Mouse (Mus musculus) liver, adult 2 months (tissue): ENCODE results near the gene Ankrd39. TPM values are rescaled to one million over a fixed set of nuclear protein-coding genes. Genes with fewer than 3 reads are reported as not detected.

ENCODE experiments used
- DNase-seq: peaks from one replicate; pipeline ENCODE4 v3.0.0-alpha.2; 2011; ENCODE audit warnings: low read depth, low spot score; ENCODE audit errors: extremely low read depth
- H3K27ac ChIP-seq: fragments of 200-500 bp; replicated peaks from 2 replicates; pipeline ENCODE4 v1.5.1; 2012; ENCODE audit warnings: low read depth, mild to moderate bottlenecking, control low read depth, inconsistent platforms, low read length; ENCODE audit not compliant: insufficient read depth
- H3K27me3 ChIP-seq: fragments of 200-500 bp; 2 replicates; pipeline ENCODE4 v1.6.1; 2012; ENCODE audit warnings: mild to moderate bottlenecking, moderate library complexity, low read length, inconsistent platforms; ENCODE audit not compliant: control insufficient read depth, insufficient read depth
- H3K36me3 ChIP-seq: fragments of 200-500 bp; 2 replicates; pipeline ENCODE4 v1.6.1; 2012; ENCODE audit warnings: low read length, inconsistent platforms; ENCODE audit not compliant: control insufficient read depth, insufficient read depth
- H3K4me1 ChIP-seq: fragments of 200-500 bp; 2 replicates; pipeline ENCODE4 v1.6.1; 2011; ENCODE audit warnings: low read length; ENCODE audit not compliant: control insufficient read depth, insufficient read depth
- H3K4me3 ChIP-seq: fragments of 200-500 bp; 2 replicates; pipeline ENCODE4 v1.5.1; 2011; ENCODE audit warnings: low read depth, mild to moderate bottlenecking, control low read depth, low read length, moderate library complexity; ENCODE audit not compliant: insufficient read depth
- H3K79me2 ChIP-seq: fragments of 200-500 bp; 2 replicates; pipeline ENCODE4 v1.6.1; 2012; ENCODE audit warnings: inconsistent platforms, mild to moderate bottlenecking, low read length, moderate library complexity; ENCODE audit not compliant: control insufficient read depth, insufficient read depth
- H3K9ac ChIP-seq: fragments of 200-500 bp; 2 replicates; pipeline ENCODE4 v1.6.1; 2012; ENCODE audit warnings: low read depth, mild to moderate bottlenecking, control low read depth, inconsistent platforms, low read length
- CTCF ChIP-seq: fragments of 200-500 bp; IDR thresholded peaks from 2 replicates; pipeline ENCODE4 v1.5.1; 2011; ENCODE audit warnings: low read depth, low read length, control low read depth
- POLR2A ChIP-seq: fragments of 200-500 bp; IDR thresholded peaks from 2 replicates; pipeline ENCODE4 v1.6.1; 2011; ENCODE audit warnings: low read length, control low read depth; ENCODE audit not compliant: insufficient read depth; ENCODE audit errors: extremely low read depth
- WGBS: fragments of 180-500 bp; shearing (Covaris S2); methylation state at CpG from one replicate; pipeline ENCODE4 v1.1.7; 2018; 5-methylcytosine and 5-hydroxymethylcytosine counted together
- polyA plus RNA-seq: library from polyadenylated mRNA; depleted of rRNA; stranded (reverse); fragments of >200 nt; gene quantifications from 2 replicates; pipeline ENCODE4 v1.2.3, GENCODE M21; 2012
- total RNA-seq: library from RNA; depleted of rRNA; stranded (reverse); fragments of >200 nt; gene quantifications from 2 replicates; pipeline ENCODE4 v1.2.3, GENCODE M21; 2014

The Ankrd39 gene
- total and polyA plus RNA-seq, 2 experiments: 2.6 to 9.4 TPM

DNA sequence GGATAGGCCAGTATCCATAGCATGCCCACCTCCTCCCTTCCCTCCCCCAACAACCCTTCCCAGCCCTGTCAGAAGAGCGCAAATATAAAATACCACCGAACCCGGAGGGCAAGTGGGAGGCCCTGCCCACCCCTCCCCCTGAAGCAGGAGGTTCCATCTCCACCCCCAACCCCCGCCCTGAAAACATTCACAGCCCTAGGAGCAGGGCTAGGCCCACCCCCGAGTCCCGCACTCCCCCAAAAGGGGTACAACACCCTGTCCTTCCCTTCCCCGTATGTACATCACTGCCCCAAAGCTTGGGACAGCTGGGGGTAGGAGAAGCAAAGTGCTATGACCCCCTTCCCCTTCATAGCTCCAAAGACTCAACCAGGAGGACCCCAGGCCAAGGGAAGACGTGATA is 1.5 kb upstream of the Ankrd39 start:
- Histone ChIP-seq H3K36me3 (0 out of 2 replicates have a peak, but pooled peaks cover 2% of the 10 kb centered on the region), H3K79me2 (peaks cover 6% of the 10 kb centered on the region; the same call in 1 of the 2 replicates), H3K27ac (no peak overlapping the region), H3K4me3 (no peak overlapping the region), H3K27me3 (no peaks in the 10 kb centered on the region), H3K9ac (no peak overlapping the region), H3K4me1 (peaks cover 5% of the 10 kb centered on the region)
- 63% methylated on average over 8 of the region's 8 CpGs for WGBS
- no peak for DNase-seq
- TF ChIP-seq CTCF (no peak), POLR2A (no peak)

- Histone ChIP-seq H3K79me2 (peaks cover 6% of the 10 kb centered on the region; the same call in 1 of the 2 replicates), H3K27ac (no peak overlapping the region), H3K4me3 (no peak overlapping the region), H3K9ac (no peak overlapping the region), H3K36me3 (0 out of 2 replicates have a peak, but pooled peaks cover 2% of the 10 kb centered on the region), H3K27me3 (no peaks in the 10 kb centered on the region), H3K4me1 (peaks cover 5% of the 10 kb centered on the region)
- no peak for DNase-seq
- WGBS: 73% methylated on average over 9 of the region's 9 CpGs
- TF ChIP-seq POLR2A (no peak), CTCF (no peak)
These were observed 845 bp upstream of the Ankrd39 start for GRCm38 (mm10) chr1:36547981-36548598.

GRCm38 (mm10) chr1:36545845-36546600 is 1.2 kb downstream of the Ankrd39 start:
- H3K79me2 ChIP-seq: peaks cover 6% of the 10 kb centered on the region; the same call in 1 of the 2 replicates
- H3K36me3 ChIP-seq: no peaks in the 10 kb centered on the region
- no peak for TF ChIP-seq POLR2A
- no peak for TF ChIP-seq CTCF
- no peak for DNase-seq
- H3K4me1 ChIP-seq: peaks cover 5% of the 10 kb centered on the region
- H3K27me3 ChIP-seq: no peaks in the 10 kb centered on the region
- no peak overlapping the region for H3K27ac ChIP-seq
- 81% methylated on average over 19 of the region's 19 CpGs for WGBS
- peak overlapping the region; percentile 76 for H3K9ac ChIP-seq
- H3K4me3 ChIP-seq: no peak overlapping the region

DNA sequence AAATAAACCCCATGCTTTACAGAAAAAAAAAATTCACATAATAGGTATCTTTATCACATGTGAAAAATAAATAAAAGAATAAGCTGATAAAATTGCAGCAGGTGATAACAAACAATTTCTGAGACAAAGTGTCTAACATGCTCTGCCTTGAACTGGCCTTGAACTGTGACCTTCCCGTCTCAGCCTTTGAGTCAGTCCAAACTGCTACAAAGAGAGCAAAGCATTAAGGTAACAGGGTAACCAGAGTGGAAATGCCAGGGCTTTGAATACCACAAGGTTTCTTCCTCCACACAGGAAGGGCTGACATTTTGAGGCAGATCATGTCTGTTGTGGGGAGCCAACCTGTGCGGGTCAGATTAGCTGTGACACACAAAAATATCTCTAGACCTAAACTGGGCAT is 1.9 kb downstream of the Ankrd39 start:
- no peak for TF ChIP-seq POLR2A
- no peak for TF ChIP-seq CTCF
- Histone ChIP-seq H3K79me2 (peaks cover 6% of the 10 kb centered on the region; the same call in 1 of the 2 replicates), H3K27ac (no peak overlapping the region), H3K4me3 (no peak overlapping the region), H3K27me3 (no peaks in the 10 kb centered on the region), H3K4me1 (peaks cover 5% of the 10 kb centered on the region), H3K9ac (no peak overlapping the region), H3K36me3 (no peaks in the 10 kb centered on the region)
- 39% methylated on average over 2 of the region's 2 CpGs for WGBS
- peak; percentile 32 for DNase-seq

- TF ChIP-seq POLR2A: no peak
- no peak for TF ChIP-seq CTCF
- peaks cover 6% of the 10 kb centered on the region; the same call in 1 of the 2 replicates for H3K79me2 ChIP-seq
These were observed 4.3 kb downstream of the Ankrd39 start for GRCm38 (mm10) chr1:36542925-36543324.

DNA sequence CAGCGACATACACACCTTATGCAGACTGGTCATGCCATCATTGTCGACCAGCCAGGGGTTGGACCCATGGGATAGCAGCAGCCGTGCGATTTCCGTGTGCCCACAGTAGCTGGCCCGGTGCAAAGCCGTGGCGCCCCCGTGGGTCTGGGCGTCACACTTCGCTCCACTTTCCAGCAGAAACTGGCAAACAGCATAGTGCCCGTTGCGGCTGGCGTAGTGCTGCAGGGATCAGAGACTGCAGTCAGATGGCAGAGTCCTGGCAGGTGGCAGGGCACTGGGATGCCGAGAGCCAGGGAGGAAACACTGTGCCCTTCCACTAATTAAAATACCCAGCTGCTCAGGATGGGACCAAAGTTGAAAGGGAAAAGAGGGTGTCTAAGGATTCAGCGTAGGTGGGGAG is 5.4 kb downstream of the Ankrd39 start:
- 97% methylated on average over 16 of the region's 16 CpGs for WGBS
- no peak for DNase-seq
- Histone ChIP-seq H3K27ac (no peak overlapping the region), H3K4me3 (no peak overlapping the region), H3K79me2 (peaks cover 6% of the 10 kb centered on the region; the same call in 1 of the 2 replicates), H3K36me3 (no peaks in the 10 kb centered on the region), H3K4me1 (peaks cover 14% of the 10 kb centered on the region), H3K27me3 (no peaks in the 10 kb centered on the region), H3K9ac (no peak overlapping the region)
- TF ChIP-seq CTCF (no peak), POLR2A (no peak)

More at GRCm38 (mm10) chr1:36542925-36543324, 4.3 kb downstream of the Ankrd39 start:
- Histone ChIP-seq H3K27ac (no peak overlapping the region), H3K4me1 (peaks cover 14% of the 10 kb centered on the region), H3K4me3 (no peak overlapping the region), H3K9ac (no peak overlapping the region), H3K27me3 (no peaks in the 10 kb centered on the region), H3K36me3 (no peaks in the 10 kb centered on the region)
- DNase-seq: no peak
- 90% methylated on average over 9 of the region's 9 CpGs for WGBS
